Mouse (Mus musculus) neural tube, embryonic 14.5 days (tissue): ENCODE results near the gene Prl3d3. TPM values are rescaled to one million over a fixed set of nuclear protein-coding genes. Genes with fewer than 3 reads are reported as not detected.
"Not testable (repeated sequence)": the region's sequence is repeated elsewhere in the genome, so short reads cannot be mapped to it uniquely, and the experiment has no call there.

Experiments used
- ATAC-seq: fragments of 200-750 bp; cut with Nextera tagmentation; 2 replicates; pipeline ENCODE4 v1.8.0; 2017; ENCODE audit warnings: low read depth, mild to moderate bottlenecking, moderate TSS enrichment, moderate library complexity
- H3K27ac ChIP-seq: fragments of 300-500 bp; sonication (generic); 2 replicates; pipeline ENCODE4 v1.5.1; 2014; ENCODE audit warnings: low read depth, mild to moderate bottlenecking, control low read depth, low read length, moderate library complexity, mixed read lengths
- H3K27me3 ChIP-seq: fragments of 300-500 bp; sonication (generic); 2 replicates; pipeline ENCODE4 v1.6.1; 2014; ENCODE audit warnings: low read length; ENCODE audit not compliant: control insufficient read depth, insufficient read depth
- H3K36me3 ChIP-seq: fragments of 300-500 bp; sonication (generic); 2 replicates; pipeline ENCODE4 v1.6.1; 2014; ENCODE audit warnings: low read length, mixed read lengths; ENCODE audit not compliant: control insufficient read depth, insufficient read depth
- H3K4me1 ChIP-seq: fragments of 300-500 bp; sonication (generic); 2 replicates; pipeline ENCODE4 v1.6.1; 2014; ENCODE audit warnings: low read length; ENCODE audit not compliant: control insufficient read depth, insufficient read depth
- H3K4me2 ChIP-seq: fragments of 300-500 bp; sonication (generic); 2 replicates; pipeline ENCODE4 v1.6.1; 2014; ENCODE audit warnings: mild to moderate bottlenecking, low read depth, low read length, control low read depth
- H3K4me3 ChIP-seq: fragments of 300-500 bp; sonication (generic); 2 replicates; pipeline ENCODE4 v1.5.1; 2014; ENCODE audit warnings: low read depth, low read length, control low read depth, mixed read lengths
- H3K9ac ChIP-seq: fragments of 300-500 bp; sonication (generic); replicated peaks from 2 replicates; pipeline ENCODE4 v1.6.1; 2014; ENCODE audit warnings: low read depth, mild to moderate bottlenecking, control low read depth, low read length, mixed read lengths
- H3K9me3 ChIP-seq: fragments of 300-500 bp; sonication (generic); 2 replicates; pipeline ENCODE4 v1.6.1; 2016; ENCODE audit warnings: low read length; ENCODE audit not compliant: control insufficient read depth
- WGBS: fragments of 180-500 bp; shearing (Covaris S2); extraction: QIAGEN DNeasy Blood & Tissue Kit; methylation state at CpG from one replicate; pipeline ENCODE4 v1.1.7; 2014; 5-methylcytosine and 5-hydroxymethylcytosine counted together
- polyA plus RNA-seq: library from polyadenylated mRNA; unstranded; fragments of >200 nt; fragmentation: Nextera tagmentation; extraction: Ambion mirVana; gene quantifications from 2 replicates; pipeline ENCODE4 v1.2.1, GENCODE M21; 2014

Prl3d3 gene
- polyA plus RNA-seq = not detected in 2 replicates

- H3K4me3 ChIP-seq, ATAC-seq, H3K36me3 ChIP-seq, H3K27ac ChIP-seq, H3K4me2 ChIP-seq, H3K27me3 ChIP-seq, H3K9ac ChIP-seq, H3K9me3 ChIP-seq, H3K4me1 ChIP-seq: not testable (repeated sequence)
- 75% methylated on average over 2 of the region's 3 CpGs for WGBS
These were observed at the start of gene Prl3d3 for GRCm38 (mm10) chr13:27156490-27156889. TSS of gene Prl3d3 (plus strand) at chr13:27156790.

- not testable (repeated sequence) for ATAC-seq, H3K9me3 ChIP-seq, H3K36me3 ChIP-seq, H3K4me2 ChIP-seq, H3K4me3 ChIP-seq, H3K9ac ChIP-seq, H3K27me3 ChIP-seq, H3K27ac ChIP-seq, H3K4me1 ChIP-seq
- 98% methylated on average over 4 of the region's 4 CpGs for WGBS
These were observed 35.2 kb upstream of the Prl3d3 start, which contains the start of gene Prl3d2 for GRCm38 (mm10) chr13:27121398-27121797. TSS of gene Prl3d2 (plus strand) at chr13:27121698.

- Histone ChIP-seq H3K4me2 (no peak overlapping the region), H3K4me1 (no peaks in the 10 kb centered on the region), H3K36me3 (no peaks in the 10 kb centered on the region), H3K27ac (no peak overlapping the region), H3K9me3 (no peaks in the 10 kb centered on the region), H3K4me3 (no peak overlapping the region), H3K27me3 (no peaks in the 10 kb centered on the region), H3K9ac (no peak overlapping the region)
- ATAC-seq = no peak
- 71% methylated on average over 1 of the region's 1 CpGs for WGBS
These were observed 8.3 kb upstream of the Prl3d3 start for GRCm38 (mm10) chr13:27148264-27148663.

- H3K4me3 ChIP-seq = no peak within 1 kb of the TSS
- WGBS = 93% methylated on average over 1 of the region's 1 CpGs
- H3K27ac ChIP-seq = no peak within 1 kb of the TSS
- H3K36me3 ChIP-seq = no peaks in the 10 kb centered on the region
- H3K9ac ChIP-seq = no peak within 1 kb of the TSS
- no peak within 1 kb of the TSS for H3K4me2 ChIP-seq
- H3K4me1 ChIP-seq = no peaks in the 10 kb centered on the region
- no peak for ATAC-seq
- H3K27me3 ChIP-seq = no peaks in the 10 kb centered on the region
- no peaks in the 10 kb centered on the region for H3K9me3 ChIP-seq
These were observed 39.8 kb downstream of the Prl3d3 start, which contains the start of gene Prl3c1 for GRCm38 (mm10) chr13:27196359-27196758. TSS of gene Prl3c1 (plus strand) at chr13:27196659.

Other genes with a start within 250 kb of the Prl3d3 start
- gene Prl, start 99.2 kb upstream of the Prl3d3 start, polyA plus RNA-seq = not detected in 2 replicates
- not detected in 2 replicates for gene Prl3d1, start 62.6 kb upstream of the Prl3d3 start, polyA plus RNA-seq
- not detected in 2 replicates for gene Prl3d2, start 35.1 kb upstream of the Prl3d3 start, polyA plus RNA-seq
- not detected in 2 replicates for gene Prl3c1, start 39.9 kb downstream of the Prl3d3 start, polyA plus RNA-seq
- gene Prl3b1, start 85.1 kb downstream of the Prl3d3 start, polyA plus RNA-seq = not detected in 2 replicates
- gene Prl3a1, start 102.6 kb downstream of the Prl3d3 start, polyA plus RNA-seq = not detected in 2 replicates
- gene Prl6a1, start 155.8 kb downstream of the Prl3d3 start, polyA plus RNA-seq = not detected in 2 replicates
- not detected in 2 replicates for gene Prl8a2, start 188.9 kb downstream of the Prl3d3 start, polyA plus RNA-seq
- gene Prl2b1, start 234.1 kb downstream of the Prl3d3 start, polyA plus RNA-seq = not detected in 2 replicates